Mouse (Mus musculus): ENCODE results near the gene Kif22.
A peak's percentile ranks its signal among the peaks of the same experiment; 100 is the strongest.

Gene Kif22

GRCm38 (mm10) chr7:127031244-127031643 lies 11.0 kb downstream of the Kif22 start:
- DNase-seq (ENCODE audit: inconsistent age in 2 of 2, low spot score in 1 of 2): no peak

- no peak for DNase-seq (ENCODE audit: inconsistent age in 2 of 2, low spot score in 1 of 2)
These were observed 12.1 kb downstream of the Kif22 start for GRCm38 (mm10) chr7:127030172-127030571.

- no peak for DNase-seq (ENCODE audit: inconsistent age in 2 of 2, low spot score in 1 of 2)
These were observed 14.4 kb downstream of the Kif22 start for GRCm38 (mm10) chr7:127027885-127028284.

GRCm38 (mm10) chr7:127026984-127027726 lies 15.1 kb downstream of the Kif22 start, which contains the start of gene Maz:
Gene Maz, minus strand, starts transcription at chr7:127027037.
- peak; percentile 100 for DNase-seq (ENCODE audit: inconsistent age in 2 of 2, low spot score in 1 of 2)

GRCm38 (mm10) chr7:127026616-127026983 lies 15.7 kb downstream of the Kif22 start:
- no peak for DNase-seq (ENCODE audit: inconsistent age in 2 of 2, low spot score in 1 of 2)

- peak; percentile 81 to 92 for DNase-seq (ENCODE audit: inconsistent age in 2 of 2, low spot score in 1 of 2)
These were observed 16.1 kb downstream of the Kif22 start for GRCm38 (mm10) chr7:127026161-127026600.

GRCm38 (mm10) chr7:127025556-127026160 lies 16.6 kb downstream of the Kif22 start:
- peak; percentile 71 to 89 for DNase-seq (ENCODE audit: inconsistent age in 2 of 2, low spot score in 1 of 2)

- DNase-seq (ENCODE audit: inconsistent age in 2 of 2, low spot score in 1 of 2): peak; percentile 88 to 94
These were observed 17.3 kb downstream of the Kif22 start for GRCm38 (mm10) chr7:127024755-127025555.

- DNase-seq (ENCODE audit: inconsistent age in 2 of 2, low spot score in 1 of 2): peak; percentile 33 to 70
These were observed 18.2 kb downstream of the Kif22 start for GRCm38 (mm10) chr7:127023896-127024690.

GRCm38 (mm10) chr7:127023272-127023691 lies 19.0 kb downstream of the Kif22 start:
- peak; percentile 37 to 54 for DNase-seq (ENCODE audit: inconsistent age in 2 of 2, low spot score in 1 of 2)

- DNase-seq (ENCODE audit: inconsistent age in 2 of 2, low spot score in 1 of 2): no peak
These were observed 19.6 kb downstream of the Kif22 start for GRCm38 (mm10) chr7:127022528-127023271.

GRCm38 (mm10) chr7:127021563-127022527 lies 20.4 kb downstream of the Kif22 start:
- DNase-seq (ENCODE audit: inconsistent age in 2 of 2, low spot score in 1 of 2): peak in 1 of 2 experiments; percentile 21

- DNase-seq (ENCODE audit: inconsistent age in 2 of 2, low spot score in 1 of 2): peak; percentile 61 to 73
These were observed 21.2 kb downstream of the Kif22 start, which contains the start of the genes Gm42742 and Prrt2 for GRCm38 (mm10) chr7:127020901-127021562. Gene Gm42742, minus strand, starts transcription at chr7:127021097. Gene Prrt2, minus strand, starts transcription at chr7:127021211.

GRCm38 (mm10) chr7:127020491-127020890 lies 21.8 kb downstream of the Kif22 start:
- no peak for DNase-seq (ENCODE audit: inconsistent age in 2 of 2, low spot score in 1 of 2)

GRCm38 (mm10) chr7:127020031-127020430 lies 22.2 kb downstream of the Kif22 start:
- no peak for DNase-seq (ENCODE audit: inconsistent age in 2 of 2, low spot score in 1 of 2)

- DNase-seq (ENCODE audit: inconsistent age in 2 of 2, low spot score in 1 of 2): no peak
These were observed 22.8 kb downstream of the Kif22 start for GRCm38 (mm10) chr7:127019306-127019960.

- DNase-seq (ENCODE audit: inconsistent age in 2 of 2, low spot score in 1 of 2): peak; percentile 40 to 41
These were observed 23.6 kb downstream of the Kif22 start for GRCm38 (mm10) chr7:127018416-127019305.

All from adrenal gland, adult (tissue).